Mouse (Mus musculus): ENCODE data around the gene Gm20431. TPM values are rescaled to one million over a fixed set of nuclear protein-coding genes. Genes with fewer than 3 reads are reported as not detected.

Gene Gm20431
- 6.2 and 11.2 TPM in 2 replicates for polyA plus RNA-seq (2015; fragmentation: Nextera tagmentation; extraction: Ambion mirVana)

DNA sequence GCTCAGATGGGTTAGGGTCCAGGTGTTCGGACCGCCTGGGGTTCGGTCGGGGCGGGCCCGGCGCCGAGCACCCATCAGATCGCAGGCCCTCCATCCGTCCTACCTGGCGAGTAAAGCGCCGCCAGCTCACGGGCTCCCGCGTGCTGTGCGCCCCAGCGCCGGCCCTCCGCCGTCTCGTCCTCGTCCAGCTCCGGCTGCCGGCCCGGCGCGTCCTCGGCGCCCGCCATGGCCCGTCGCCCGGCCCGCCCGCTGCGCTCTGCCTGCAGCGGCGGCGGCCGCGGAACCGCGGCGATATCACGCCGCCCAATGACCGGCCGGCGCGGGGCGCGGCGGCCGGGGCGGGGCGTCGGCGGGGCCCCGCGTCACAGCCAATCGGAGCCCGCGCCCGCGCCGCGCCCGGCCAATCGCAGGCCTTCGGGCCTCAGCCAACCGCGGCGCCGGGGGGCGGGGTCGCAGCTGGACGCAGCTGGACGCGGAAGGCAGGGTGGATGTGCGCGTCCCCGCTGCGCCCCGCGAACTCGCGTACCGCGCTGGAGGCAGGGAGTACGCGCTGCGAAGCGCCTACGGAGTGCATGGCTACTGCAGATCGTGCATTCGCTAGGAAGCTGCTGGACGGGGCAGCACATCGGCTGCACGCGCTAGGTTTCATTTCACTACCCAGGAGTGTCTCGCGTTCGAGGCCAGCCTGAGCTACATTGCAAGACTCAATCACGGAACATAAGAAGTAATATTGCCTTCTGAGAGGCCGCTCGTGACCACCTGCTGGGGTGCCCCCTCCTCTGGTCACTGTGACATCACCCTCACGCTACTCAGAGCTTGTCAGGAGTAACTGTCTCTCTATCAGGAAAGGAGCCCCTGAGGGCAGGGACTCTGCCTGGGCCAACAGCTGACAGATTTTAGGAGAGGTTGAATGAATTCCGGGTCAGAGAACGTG is at the start of gene Gm20431:
Gm20431 (minus strand) TSS at position 227 of the 934 bp plus-strand sequence.
- peaks cover 9% of the 10 kb centered on the region for H3K36me3 ChIP-seq
- under 1% methylated on average over 92 of the region's 110 CpGs for WGBS
- peak; percentile 94 for ATAC-seq (ENCODE audit: low FRiP score, low read depth)

DNA sequence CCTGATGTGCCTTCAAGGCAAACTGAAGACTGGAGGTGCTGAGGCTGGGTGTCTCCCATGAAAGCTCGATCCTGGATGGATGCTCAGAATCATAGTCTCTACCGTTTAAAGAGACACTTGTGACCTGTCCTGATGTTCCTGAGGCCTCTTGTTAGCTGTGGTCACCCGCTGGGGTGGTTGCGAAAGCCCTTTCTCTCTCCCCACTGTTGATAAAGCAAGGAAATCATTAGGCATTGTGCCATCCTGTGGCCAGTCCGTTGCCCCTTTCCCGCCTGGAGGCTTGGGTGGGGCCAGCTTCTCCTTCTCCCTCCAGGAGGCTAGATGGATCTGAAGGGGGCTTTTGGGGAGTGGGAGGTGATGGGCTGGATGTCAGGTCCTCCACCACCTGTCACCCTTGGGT is 49.3 kb upstream of the Gm20431 start:
- H3K27ac ChIP-seq, result no peak overlapping the region
- H3K9me3 ChIP-seq, result no peaks in the 10 kb centered on the region
- no peaks in the 10 kb centered on the region for H3K36me3 ChIP-seq
- no peak for ATAC-seq (ENCODE audit: low FRiP score, low read depth)
- WGBS, result 71% methylated on average over 6 of the region's 6 CpGs
- H3K4me2 ChIP-seq (replicated peaks), result no peak overlapping the region
- no peak overlapping the region for H3K4me3 ChIP-seq
- no peaks in the 10 kb centered on the region for H3K27me3 ChIP-seq
- H3K9ac ChIP-seq, result no peak overlapping the region
- peaks cover 13% of the 10 kb centered on the region for H3K4me1 ChIP-seq

More for the DNA sequence above, at the start of gene Gm20431:
- H3K27ac ChIP-seq, result peak within 1 kb of the TSS; percentile 55; the same call in 1 of the 2 replicates
- H3K9me3 ChIP-seq, result no peaks in the 10 kb centered on the region
- H3K27me3 ChIP-seq, result peaks cover 5% of the 10 kb centered on the region; the same call in 1 of the 2 replicates
- peak within 1 kb of the TSS; percentile 97 for H3K4me2 ChIP-seq (replicated peaks)
- peaks cover 34% of the 10 kb centered on the region for H3K4me1 ChIP-seq
- peak within 1 kb of the TSS; percentile 89 for H3K4me3 ChIP-seq
- peak within 1 kb of the TSS; percentile 92 for H3K9ac ChIP-seq

DNA sequence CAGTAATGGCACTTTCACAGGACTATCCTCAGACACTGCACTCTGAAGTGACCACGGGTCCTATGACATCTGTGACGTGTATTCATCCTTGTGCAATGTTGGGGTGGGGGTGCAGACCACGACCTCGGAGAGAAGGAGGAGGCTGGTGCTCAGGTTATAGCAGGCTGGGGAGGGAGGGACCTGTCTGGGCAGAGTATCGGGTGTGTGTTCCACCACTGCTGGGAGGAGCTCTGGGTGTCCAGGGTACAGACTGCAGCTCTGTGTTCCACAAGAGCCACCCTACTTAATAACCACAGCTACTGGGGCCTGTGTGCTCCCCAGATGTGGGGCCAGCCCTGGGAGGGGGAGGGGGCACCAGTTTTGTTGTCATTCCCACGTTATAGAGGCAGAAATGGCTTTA is 48.7 kb upstream of the Gm20431 start:
- WGBS, result 46% methylated on average over 6 of the region's 6 CpGs
- H3K4me1 ChIP-seq, result peaks cover 16% of the 10 kb centered on the region
- no peak overlapping the region; the same call in 1 of the 2 replicates for H3K9ac ChIP-seq
- no peaks in the 10 kb centered on the region for H3K36me3 ChIP-seq
- no peak for ATAC-seq (ENCODE audit: low FRiP score, low read depth)
- no peak overlapping the region for H3K4me3 ChIP-seq
- H3K27ac ChIP-seq, result no peak overlapping the region
- no peaks in the 10 kb centered on the region for H3K9me3 ChIP-seq
- no peak overlapping the region for H3K4me2 ChIP-seq (replicated peaks)
- H3K27me3 ChIP-seq, result no peaks in the 10 kb centered on the region

DNA sequence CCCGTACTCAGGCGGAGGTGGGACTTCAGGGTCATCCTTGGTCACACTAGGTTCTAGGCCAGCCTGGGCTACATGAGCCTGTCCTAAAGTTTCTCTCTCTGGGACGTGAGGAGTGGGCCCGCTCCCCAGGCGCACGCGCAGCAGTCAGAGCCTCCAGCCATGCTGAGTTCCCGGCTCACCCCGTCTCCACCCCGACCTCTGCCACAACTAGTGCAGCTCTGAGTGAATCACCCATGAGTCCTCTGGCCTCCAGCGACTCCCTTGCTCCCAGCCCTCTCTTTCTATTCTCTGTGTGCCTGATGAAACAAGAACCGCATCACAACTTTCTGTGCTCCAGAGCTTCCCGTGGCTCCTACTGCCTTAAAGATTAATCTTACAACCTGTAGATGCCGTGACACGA is 47.1 kb upstream of the Gm20431 start:
- H3K9me3 ChIP-seq, result no peaks in the 10 kb centered on the region
- no peak overlapping the region for H3K4me2 ChIP-seq (replicated peaks)
- no peak for ATAC-seq (ENCODE audit: low FRiP score, low read depth)
- H3K4me3 ChIP-seq, result no peak overlapping the region
- no peaks in the 10 kb centered on the region for H3K27me3 ChIP-seq
- no peaks in the 10 kb centered on the region for H3K36me3 ChIP-seq
- H3K9ac ChIP-seq, result no peak overlapping the region
- WGBS, result 55% methylated on average over 15 of the region's 15 CpGs
- H3K4me1 ChIP-seq, result peaks cover 16% of the 10 kb centered on the region
- H3K27ac ChIP-seq, result no peak overlapping the region

DNA sequence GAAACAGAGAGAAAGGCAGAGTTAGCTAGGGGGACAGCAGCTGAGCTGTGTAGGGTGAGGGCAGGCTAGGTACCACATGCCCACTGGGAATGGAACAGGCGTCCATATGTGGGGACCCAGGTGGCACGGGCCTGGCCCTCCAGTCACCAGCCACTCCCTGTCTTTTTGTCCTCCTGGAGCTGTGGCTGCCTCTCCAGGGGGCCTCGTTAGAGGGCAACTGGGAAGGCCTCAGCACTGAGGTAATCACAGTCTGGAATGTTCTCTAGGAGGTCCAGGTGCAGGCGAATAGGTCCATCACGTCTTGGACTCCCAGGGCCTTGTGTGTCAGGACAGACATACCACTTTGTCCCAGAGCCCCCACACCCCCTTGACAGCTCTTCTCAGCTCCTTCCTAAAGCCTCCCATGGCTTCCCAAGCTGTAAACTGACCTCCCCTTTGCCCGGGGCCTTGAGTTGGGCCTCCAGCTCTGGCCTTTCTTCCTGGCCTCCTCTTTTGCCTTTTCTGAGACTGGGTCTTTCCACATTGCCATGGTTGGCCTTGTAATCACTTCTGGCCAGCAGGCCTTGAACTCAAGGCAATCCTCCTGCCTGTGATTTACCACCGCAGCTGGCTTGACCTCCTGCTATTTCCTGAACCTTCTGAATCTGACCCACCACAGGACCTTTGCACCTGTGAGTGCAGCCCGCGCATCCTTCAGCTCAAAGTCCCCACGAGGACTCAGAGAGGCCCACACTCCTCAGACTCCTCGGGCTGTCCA is 45.1 kb upstream of the Gm20431 start:
- H3K9me3 ChIP-seq, result no peaks in the 10 kb centered on the region
- no peak for ATAC-seq (ENCODE audit: low FRiP score, low read depth)
- H3K27ac ChIP-seq, result no peak overlapping the region
- no peaks in the 10 kb centered on the region for H3K36me3 ChIP-seq
- no peaks in the 10 kb centered on the region for H3K27me3 ChIP-seq
- H3K4me3 ChIP-seq, result no peak overlapping the region
- 61% methylated on average over 11 of the region's 11 CpGs for WGBS
- H3K4me1 ChIP-seq, result peaks cover 16% of the 10 kb centered on the region
- H3K4me2 ChIP-seq (replicated peaks), result no peak overlapping the region
- H3K9ac ChIP-seq, result no peak overlapping the region

DNA sequence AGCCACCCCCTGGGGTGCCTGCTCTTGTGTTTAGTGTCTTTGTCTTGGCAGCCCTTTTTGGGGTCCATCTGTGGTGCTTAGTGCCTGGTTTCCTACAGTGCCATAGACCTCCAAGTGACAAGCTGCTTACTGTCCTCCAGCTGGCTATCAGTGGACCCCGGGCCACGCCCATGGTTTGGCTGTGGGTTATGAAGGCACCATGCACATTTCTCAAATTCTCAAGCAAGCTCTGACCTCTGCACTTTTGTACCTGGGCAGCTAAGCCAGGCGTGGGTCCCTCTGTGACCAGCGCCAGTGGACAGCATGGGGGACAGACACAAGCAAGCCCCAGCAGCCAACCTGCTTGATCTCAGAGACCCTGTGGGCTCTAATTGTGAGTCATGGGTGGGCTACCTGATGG is 43.1 kb upstream of the Gm20431 start:
- Histone ChIP-seq H3K27me3 (no peaks in the 10 kb centered on the region), H3K36me3 (no peaks in the 10 kb centered on the region), H3K4me1 (peaks cover 16% of the 10 kb centered on the region), H3K4me3 (no peak overlapping the region), H3K9me3 (no peaks in the 10 kb centered on the region), H3K27ac (no peak overlapping the region), H3K9ac (no peak overlapping the region), H3K4me2 (replicated peaks) (no peak overlapping the region)
- no peak for ATAC-seq (ENCODE audit: low FRiP score, low read depth)
- 84% methylated on average over 4 of the region's 4 CpGs for WGBS

DNA sequence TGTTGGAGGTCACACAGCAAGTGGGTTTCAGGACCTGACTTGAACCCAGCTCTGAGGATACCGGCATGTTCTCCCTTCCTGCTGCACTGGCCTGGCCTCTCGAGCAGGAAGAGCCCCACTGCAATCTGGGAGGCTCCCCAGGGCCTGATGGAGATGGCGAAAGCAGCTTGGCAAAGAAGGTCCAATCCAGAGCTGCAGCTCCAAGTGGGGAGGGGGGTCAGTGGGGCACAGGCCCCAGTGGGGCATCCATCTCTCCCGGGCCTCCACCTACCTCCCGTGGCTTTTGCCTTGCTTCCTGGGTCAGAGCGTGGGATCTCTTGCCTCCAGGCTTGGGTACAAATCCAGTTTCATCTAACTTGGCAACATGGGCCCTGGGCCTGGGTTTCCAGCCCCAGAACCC is 40.8 kb upstream of the Gm20431 start:
- H3K4me3 ChIP-seq, result no peak overlapping the region
- H3K4me2 ChIP-seq (replicated peaks), result no peak overlapping the region
- no peaks in the 10 kb centered on the region for H3K27me3 ChIP-seq
- H3K36me3 ChIP-seq, result no peaks in the 10 kb centered on the region
- 79% methylated on average over 6 of the region's 6 CpGs for WGBS
- peaks cover 12% of the 10 kb centered on the region for H3K4me1 ChIP-seq
- no peaks in the 10 kb centered on the region for H3K9me3 ChIP-seq
- no peak overlapping the region for H3K27ac ChIP-seq
- no peak overlapping the region for H3K9ac ChIP-seq
- ATAC-seq (ENCODE audit: low FRiP score, low read depth), result no peak

DNA sequence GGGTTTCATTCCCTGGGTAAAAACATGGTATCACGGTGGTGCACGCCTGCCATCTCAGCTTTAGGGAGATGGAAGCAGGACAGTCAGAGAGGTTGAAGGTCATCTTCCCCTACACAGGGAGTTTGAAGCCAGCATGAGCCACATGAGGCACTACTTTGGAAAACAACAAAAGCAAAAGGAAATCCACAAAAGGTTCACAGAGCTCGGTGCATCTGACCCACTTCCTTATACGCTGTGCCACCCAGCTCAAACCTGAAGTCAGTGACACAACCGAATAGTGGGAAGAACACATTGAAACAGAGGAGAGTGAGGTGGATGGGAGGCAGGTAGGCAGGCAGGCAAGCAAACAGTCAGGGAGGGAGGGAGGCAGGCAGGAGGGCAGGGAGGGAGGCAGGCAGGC is 40.2 kb upstream of the Gm20431 start:
- no peaks in the 10 kb centered on the region for H3K9me3 ChIP-seq
- peaks cover 12% of the 10 kb centered on the region for H3K4me1 ChIP-seq
- ATAC-seq (ENCODE audit: low FRiP score, low read depth), result no peak
- no peak overlapping the region for H3K4me2 ChIP-seq (replicated peaks)
- no peak overlapping the region for H3K27ac ChIP-seq
- H3K27me3 ChIP-seq, result no peaks in the 10 kb centered on the region
- H3K9ac ChIP-seq, result no peak overlapping the region
- no peaks in the 10 kb centered on the region for H3K36me3 ChIP-seq
- 82% methylated on average over 5 of the region's 5 CpGs for WGBS
- H3K4me3 ChIP-seq, result no peak overlapping the region

DNA sequence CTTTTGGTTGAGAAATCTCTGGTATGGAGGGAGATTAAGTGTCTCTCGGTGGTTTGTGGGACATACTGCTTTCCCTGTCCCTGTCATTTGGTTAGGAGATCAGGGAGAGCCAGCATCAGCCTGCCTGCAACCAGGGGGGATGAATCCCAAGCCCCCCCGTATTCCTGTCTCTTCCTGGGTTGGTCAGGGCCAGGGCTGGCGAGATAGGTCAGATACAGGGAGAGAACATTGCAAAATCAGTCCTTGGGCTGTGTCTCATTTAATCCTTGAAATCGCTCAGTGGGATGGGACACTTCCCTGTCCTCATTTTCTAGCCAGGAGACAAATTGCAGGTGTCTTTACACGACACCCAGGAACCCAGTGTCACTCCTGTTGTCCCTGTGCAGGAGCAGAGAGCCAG is 38.7 kb upstream of the Gm20431 start:
- Histone ChIP-seq H3K4me2 (replicated peaks) (no peak overlapping the region), H3K9ac (0 out of 2 replicates have a peak overlapping the region, but pooled peaks have one; percentile 13), H3K27ac (no peak overlapping the region), H3K4me1 (peaks cover 7% of the 10 kb centered on the region; the same call in 1 of the 2 replicates), H3K4me3 (no peak overlapping the region), H3K36me3 (no peaks in the 10 kb centered on the region), H3K27me3 (no peaks in the 10 kb centered on the region), H3K9me3 (peaks cover 5% of the 10 kb centered on the region; the same call in 1 of the 2 replicates)
- ATAC-seq (ENCODE audit: low FRiP score, low read depth), result no peak
- whole genome bisulfite sequencing, result 58% methylated on average over 5 of the region's 5 CpGs

DNA sequence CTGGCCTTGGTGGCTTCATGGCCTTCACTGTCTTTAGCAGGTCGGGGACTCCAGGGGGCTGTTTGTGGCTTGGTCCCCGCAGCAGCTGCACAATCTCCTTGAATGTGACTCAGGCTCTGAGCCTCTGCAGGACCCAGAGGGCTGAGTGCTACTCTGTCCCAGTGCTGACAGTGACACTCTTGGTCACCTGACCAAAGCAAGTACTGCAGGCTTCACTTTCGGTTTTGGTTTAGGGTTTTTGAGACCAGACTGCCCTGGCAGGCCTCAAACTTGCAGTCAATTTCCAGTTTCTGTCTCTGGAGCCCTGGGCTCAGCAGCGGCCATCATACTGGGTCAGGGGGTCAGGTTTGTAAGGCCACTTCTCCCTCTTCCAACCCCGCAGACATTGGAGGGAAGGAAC is 36.6 kb upstream of the Gm20431 start:
- peaks cover 7% of the 10 kb centered on the region; the same call in 1 of the 2 replicates for H3K4me1 ChIP-seq
- H3K27ac ChIP-seq, result no peak overlapping the region
- no peak overlapping the region for H3K4me2 ChIP-seq (replicated peaks)
- H3K36me3 ChIP-seq, result no peaks in the 10 kb centered on the region
- ATAC-seq (ENCODE audit: low FRiP score, low read depth), result no peak
- H3K9ac ChIP-seq, result no peak overlapping the region
- no peak overlapping the region for H3K4me3 ChIP-seq
- H3K9me3 ChIP-seq, result peaks cover 6% of the 10 kb centered on the region; the same call in 1 of the 2 replicates
- no peaks in the 10 kb centered on the region for H3K27me3 ChIP-seq
- 56% methylated on average over 5 of the region's 5 CpGs for WGBS

DNA sequence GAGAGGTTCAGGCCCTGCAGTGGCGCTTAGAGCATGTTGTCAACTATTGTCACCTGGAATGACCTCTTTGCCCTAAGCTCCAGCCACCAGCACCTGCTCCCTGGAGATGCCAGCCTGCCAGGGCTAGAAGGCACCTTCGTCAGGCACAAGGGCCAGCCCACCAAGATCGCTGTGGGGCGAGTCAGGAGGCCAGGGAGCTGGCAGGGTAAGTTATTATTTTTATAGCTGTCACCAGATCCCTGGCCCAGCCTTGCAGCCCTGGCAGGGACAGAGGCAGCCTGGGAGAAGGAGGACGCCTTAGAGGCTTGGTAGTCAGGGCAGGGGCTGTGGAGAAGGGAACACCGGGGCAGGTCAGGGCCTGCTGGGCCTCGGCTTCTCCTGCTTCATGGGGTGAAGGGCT is 34.8 kb upstream of the Gm20431 start:
- H3K27ac ChIP-seq, result no peak overlapping the region
- no peak overlapping the region for H3K4me2 ChIP-seq (replicated peaks)
- H3K27me3 ChIP-seq, result peaks cover 15% of the 10 kb centered on the region
- H3K9ac ChIP-seq, result no peak overlapping the region
- ATAC-seq (ENCODE audit: low FRiP score, low read depth), result no peak
- H3K36me3 ChIP-seq, result no peaks in the 10 kb centered on the region
- peaks cover 6% of the 10 kb centered on the region; the same call in 1 of the 2 replicates for H3K9me3 ChIP-seq
- peaks cover 7% of the 10 kb centered on the region; the same call in 1 of the 2 replicates for H3K4me1 ChIP-seq
- WGBS, result 53% methylated on average over 7 of the region's 7 CpGs
- H3K4me3 ChIP-seq, result no peak overlapping the region

DNA sequence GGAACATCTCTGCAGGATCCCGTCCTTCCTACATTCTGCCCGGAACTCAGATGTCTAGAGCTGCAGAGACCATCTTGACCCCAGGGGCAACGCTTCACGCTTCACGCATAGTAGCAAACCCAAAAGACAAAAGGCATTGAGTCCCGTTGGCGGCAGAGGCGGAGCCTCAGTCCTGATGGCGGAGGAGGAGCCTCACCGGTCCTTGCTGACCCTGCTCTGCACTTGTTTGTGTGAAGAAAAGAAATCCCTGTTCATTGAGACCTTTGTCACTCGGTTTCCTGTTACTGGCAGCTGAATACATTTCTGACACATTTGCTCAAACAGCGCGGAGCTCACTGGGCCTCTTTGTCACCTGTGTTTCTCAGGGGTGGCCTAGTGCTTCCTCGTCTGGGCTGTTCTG is 34.2 kb upstream of the Gm20431 start:
- ATAC-seq (ENCODE audit: low FRiP score, low read depth), result no peak
- 82% methylated on average over 14 of the region's 14 CpGs for whole genome bisulfite sequencing
- no peak overlapping the region for H3K9ac ChIP-seq
- H3K36me3 ChIP-seq, result no peaks in the 10 kb centered on the region
- peaks cover 21% of the 10 kb centered on the region for H3K27me3 ChIP-seq
- peaks cover 6% of the 10 kb centered on the region; the same call in 1 of the 2 replicates for H3K9me3 ChIP-seq
- H3K27ac ChIP-seq, result no peak overlapping the region
- peaks cover 13% of the 10 kb centered on the region for H3K4me1 ChIP-seq
- no peak overlapping the region for H3K4me2 ChIP-seq (replicated peaks)
- H3K4me3 ChIP-seq, result no peak overlapping the region

All from limb, embryonic 13.5 days (tissue).